Mouse (Mus musculus): Measurements from ENCODE around the gene Tex13c3.
"Not testable (repeated sequence)": the region's sequence is repeated elsewhere in the genome, so short reads cannot be mapped to it uniquely, and the experiment has no call there.

Gene Tex13c3

GRCm38 (mm10) chrX:19481219-19481618, at the start of gene Tex13c3:
Gene Tex13c3 (minus strand): TSS chrX:19481319.
- in situ Hi-C loops (cut with MboI; ENCODE audit: low pct_unique_long_range_greater_than_20kb in 1 of 2, low sequenced_read_pairs in 2 of 2, unreplicated experiment in 1 of 2) = not testable (repeated sequence)

GRCm38 (mm10) chrX:19489731-19490130, 8.6 kb upstream of the Tex13c3 start:
- in situ Hi-C loops (cut with MboI; ENCODE audit: low pct_unique_long_range_greater_than_20kb in 1 of 2, low sequenced_read_pairs in 2 of 2, unreplicated experiment in 1 of 2) = no loop called here
